Mouse (Mus musculus): ENCODE measurements around the gene Nhlrc1. TPM values are rescaled to one million over a fixed set of nuclear protein-coding genes. Genes with fewer than 3 reads are reported as not detected.

The Nhlrc1 gene
- polyA plus RNA-seq (2015; fragmentation: Nextera tagmentation; extraction: Ambion mirVana) = 12.7 and 13.1 TPM in 2 replicates

- ATAC-seq (ENCODE audit: low FRiP score) = peak; percentile 94
- H3K4me2 ChIP-seq = peak within 1 kb of the TSS; percentile 97
- WGBS = 3% methylated on average over 65 of the region's 73 CpGs
- no peak within 1 kb of the TSS for H3K27ac ChIP-seq
- H3K27me3 ChIP-seq = peaks cover 7% of the 10 kb centered on the region; the same call in 1 of the 2 replicates
- H3K4me3 ChIP-seq = peak within 1 kb of the TSS; percentile 60
- peak within 1 kb of the TSS; percentile 76 for H3K9ac ChIP-seq
- H3K36me3 ChIP-seq = peaks cover 11% of the 10 kb centered on the region
- peaks cover 12% of the 10 kb centered on the region for H3K9me3 ChIP-seq
- peaks cover 13% of the 10 kb centered on the region; the same call in 1 of the 2 replicates for H3K4me1 ChIP-seq (replicated peaks)
These were observed at the start of gene Nhlrc1 for GRCm38 (mm10) chr13:47014334-47015194. TSS of gene Nhlrc1 (minus strand) at chr13:47014850.

- no peak overlapping the region for H3K4me3 ChIP-seq
- no peak overlapping the region for H3K4me2 ChIP-seq
- no peak for ATAC-seq (ENCODE audit: low FRiP score)
- no peak overlapping the region for H3K9ac ChIP-seq
- no peak overlapping the region for H3K27ac ChIP-seq
- H3K27me3 ChIP-seq = no peaks in the 10 kb centered on the region
- H3K9me3 ChIP-seq = no peaks in the 10 kb centered on the region
- WGBS = 87% methylated on average over 15 of the region's 15 CpGs
- H3K4me1 ChIP-seq (replicated peaks) = no peaks in the 10 kb centered on the region
- peaks cover 85% of the 10 kb centered on the region for H3K36me3 ChIP-seq
These were observed 49.5 kb upstream of the Nhlrc1 start for GRCm38 (mm10) chr13:47063985-47064760.

GRCm38 (mm10) chr13:47062756-47063155 is 48.1 kb upstream of the Nhlrc1 start:
- no peak for ATAC-seq (ENCODE audit: low FRiP score)
- Histone ChIP-seq H3K36me3 (peaks cover 84% of the 10 kb centered on the region), H3K4me3 (no peak overlapping the region)

GRCm38 (mm10) chr13:47056781-47057180 is 42.1 kb upstream of the Nhlrc1 start:
- Histone ChIP-seq H3K4me3 (no peak overlapping the region), H3K4me1 (replicated peaks) (no peaks in the 10 kb centered on the region), H3K9ac (no peak overlapping the region), H3K9me3 (no peaks in the 10 kb centered on the region), H3K27me3 (no peaks in the 10 kb centered on the region), H3K27ac (no peak overlapping the region), H3K4me2 (no peak overlapping the region), H3K36me3 (peaks cover 86% of the 10 kb centered on the region)
- ATAC-seq (ENCODE audit: low FRiP score) = no peak
- 92% methylated on average over 5 of the region's 5 CpGs for WGBS

More at GRCm38 (mm10) chr13:47062756-47063155, 48.1 kb upstream of the Nhlrc1 start:
- Histone ChIP-seq H3K27ac (no peak overlapping the region), H3K27me3 (no peaks in the 10 kb centered on the region), H3K9ac (no peak overlapping the region), H3K4me1 (replicated peaks) (no peaks in the 10 kb centered on the region), H3K9me3 (no peaks in the 10 kb centered on the region), H3K4me2 (no peak overlapping the region)
- 95% methylated on average over 17 of the region's 17 CpGs for WGBS

- ATAC-seq (ENCODE audit: low FRiP score) = no peak
- WGBS = 92% methylated on average over 11 of the region's 11 CpGs
- peaks cover 90% of the 10 kb centered on the region for H3K36me3 ChIP-seq
These were observed 41.5 kb upstream of the Nhlrc1 start for GRCm38 (mm10) chr13:47056126-47056525.

GRCm38 (mm10) chr13:47053971-47054370 is 39.3 kb upstream of the Nhlrc1 start:
- H3K4me2 ChIP-seq = no peak overlapping the region
- WGBS = 35% methylated on average over 10 of the region's 10 CpGs
- ATAC-seq (ENCODE audit: low FRiP score) = no peak
- H3K4me3 ChIP-seq = no peak overlapping the region
- no peaks in the 10 kb centered on the region for H3K4me1 ChIP-seq (replicated peaks)
- no peaks in the 10 kb centered on the region for H3K27me3 ChIP-seq
- peaks cover 90% of the 10 kb centered on the region for H3K36me3 ChIP-seq
- no peaks in the 10 kb centered on the region for H3K9me3 ChIP-seq
- no peak overlapping the region for H3K9ac ChIP-seq
- no peak overlapping the region for H3K27ac ChIP-seq

More at GRCm38 (mm10) chr13:47056126-47056525, 41.5 kb upstream of the Nhlrc1 start:
- Histone ChIP-seq H3K9ac (no peak overlapping the region), H3K4me3 (no peak overlapping the region), H3K9me3 (no peaks in the 10 kb centered on the region), H3K4me2 (no peak overlapping the region), H3K4me1 (replicated peaks) (no peaks in the 10 kb centered on the region), H3K27me3 (no peaks in the 10 kb centered on the region), H3K27ac (no peak overlapping the region)

GRCm38 (mm10) chr13:47050009-47050408 is 35.4 kb upstream of the Nhlrc1 start:
- Histone ChIP-seq H3K36me3 (peaks cover 64% of the 10 kb centered on the region), H3K27ac (no peak overlapping the region), H3K9ac (no peak overlapping the region), H3K27me3 (no peaks in the 10 kb centered on the region), H3K4me3 (no peak overlapping the region), H3K9me3 (no peaks in the 10 kb centered on the region), H3K4me2 (no peak overlapping the region), H3K4me1 (replicated peaks) (0 out of 2 replicates have a peak, but pooled peaks cover 6% of the 10 kb centered on the region)
- 92% methylated on average over 4 of the region's 4 CpGs for WGBS
- no peak for ATAC-seq (ENCODE audit: low FRiP score)

GRCm38 (mm10) chr13:47047996-47048395 is 33.3 kb upstream of the Nhlrc1 start:
- no peaks in the 10 kb centered on the region for H3K9me3 ChIP-seq
- ATAC-seq (ENCODE audit: low FRiP score) = no peak
- H3K9ac ChIP-seq = no peak overlapping the region
- H3K4me1 ChIP-seq (replicated peaks) = peaks cover 15% of the 10 kb centered on the region
- WGBS = 94% methylated on average over 4 of the region's 4 CpGs
- no peaks in the 10 kb centered on the region for H3K27me3 ChIP-seq
- H3K36me3 ChIP-seq = peaks cover 50% of the 10 kb centered on the region
- H3K4me3 ChIP-seq = no peak overlapping the region
- H3K27ac ChIP-seq = no peak overlapping the region
- no peak overlapping the region for H3K4me2 ChIP-seq

GRCm38 (mm10) chr13:47044617-47044947 is 29.9 kb upstream of the Nhlrc1 start, which contains the start of gene Tpmt:
TSS of gene Tpmt (minus strand) at chr13:47044737.
- 16% methylated on average over 10 of the region's 10 CpGs for WGBS
- no peaks in the 10 kb centered on the region for H3K9me3 ChIP-seq

GRCm38 (mm10) chr13:47043833-47044616 is 29.4 kb upstream of the Nhlrc1 start:
- 2% methylated on average over 43 of the region's 45 CpGs for WGBS
- Histone ChIP-seq H3K4me1 (replicated peaks) (peaks cover 20% of the 10 kb centered on the region), H3K9ac (peak overlapping the region; percentile 90), H3K4me2 (peak overlapping the region; percentile 99), H3K4me3 (peak overlapping the region; percentile 79), H3K36me3 (peaks cover 10% of the 10 kb centered on the region), H3K9me3 (no peaks in the 10 kb centered on the region), H3K27me3 (no peaks in the 10 kb centered on the region), H3K27ac (peak overlapping the region; percentile 86)
- peak; percentile 67 for ATAC-seq (ENCODE audit: low FRiP score)

More at GRCm38 (mm10) chr13:47044617-47044947, 29.9 kb upstream of the Nhlrc1 start, which contains the start of gene Tpmt:
- H3K36me3 ChIP-seq = peaks cover 16% of the 10 kb centered on the region
- peak within 1 kb of the TSS; percentile 99 for H3K4me2 ChIP-seq
- no peaks in the 10 kb centered on the region for H3K27me3 ChIP-seq
- H3K27ac ChIP-seq = peak within 1 kb of the TSS; percentile 86
- peaks cover 20% of the 10 kb centered on the region for H3K4me1 ChIP-seq (replicated peaks)
- no peak for ATAC-seq (ENCODE audit: low FRiP score)
- peak within 1 kb of the TSS; percentile 90 for H3K9ac ChIP-seq
- peak within 1 kb of the TSS; percentile 79 for H3K4me3 ChIP-seq

- peak; percentile 97 for ATAC-seq (ENCODE audit: low FRiP score)
- peak within 1 kb of the TSS; percentile 90 for H3K9ac ChIP-seq
- WGBS = 0% methylated on average over 47 of the region's 48 CpGs
- H3K9me3 ChIP-seq = no peaks in the 10 kb centered on the region
- H3K36me3 ChIP-seq = peaks cover 4% of the 10 kb centered on the region
- peaks cover 20% of the 10 kb centered on the region for H3K4me1 ChIP-seq (replicated peaks)
- peak within 1 kb of the TSS; percentile 99 for H3K4me2 ChIP-seq
- H3K27me3 ChIP-seq = no peaks in the 10 kb centered on the region
- H3K4me3 ChIP-seq = peak within 1 kb of the TSS; percentile 79
- peak within 1 kb of the TSS; percentile 86 for H3K27ac ChIP-seq
These were observed 28.5 kb upstream of the Nhlrc1 start, which contains the start of gene Kdm1b for GRCm38 (mm10) chr13:47043030-47043680. TSS of gene Kdm1b (plus strand) at chr13:47043499.
